Mouse (Mus musculus) kidney, postnatal 10 days (tissue): ENCODE data around the gene Mpv17.
A peak's percentile ranks its signal among the peaks of the same experiment; 100 is the strongest.

ENCODE experiments used
- DNase-seq: peaks from one replicate; pipeline ENCODE4 v3.0.0; 2021; ENCODE audit warnings: mixed read lengths

The Mpv17 gene

DNA sequence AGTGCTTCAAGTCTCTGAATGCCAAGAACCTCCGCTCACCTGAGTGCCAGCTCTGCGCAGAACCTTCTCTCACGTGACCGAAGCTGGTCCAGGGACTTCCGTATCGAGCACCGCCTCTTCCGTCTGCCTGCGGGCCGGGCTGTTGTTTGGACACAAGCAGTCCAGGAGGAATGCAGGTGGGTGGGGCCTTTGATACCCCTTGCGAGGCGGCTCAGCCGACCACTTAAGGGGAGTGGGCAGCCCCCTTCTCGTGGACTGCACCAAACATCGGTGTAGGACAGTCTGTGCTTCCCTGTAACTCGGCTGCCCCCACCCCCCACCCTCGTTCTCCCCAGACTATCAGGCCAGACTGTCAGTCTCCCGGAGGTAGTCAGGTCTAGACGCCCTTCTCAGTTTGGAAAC is at the start of gene Mpv17:
TSS of gene Mpv17 (minus strand) at position 100 of the 402 bp plus-strand sequence.
- DNase-seq: peak; percentile 91

DNA sequence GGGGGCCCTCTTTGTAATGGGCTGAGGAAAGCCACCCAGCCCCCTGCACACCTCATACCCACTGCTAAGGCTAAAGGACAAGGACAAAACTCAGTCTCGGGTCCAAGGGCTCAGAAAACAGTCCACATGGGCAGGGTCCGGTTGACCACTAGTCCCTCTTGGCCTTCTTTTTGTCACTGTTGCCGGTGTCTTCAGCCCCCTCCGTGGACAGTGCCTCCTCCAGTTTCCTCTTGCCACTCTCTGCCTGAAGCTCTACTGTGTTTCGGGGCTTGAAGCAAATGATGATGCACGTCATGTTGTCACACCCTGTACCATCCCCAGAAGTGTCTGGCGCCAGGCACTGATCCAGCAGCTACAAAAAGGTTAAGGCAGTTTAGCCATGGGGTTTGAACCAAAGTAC is 48.9 kb upstream of the Mpv17 start:
- no peak for DNase-seq

DNA sequence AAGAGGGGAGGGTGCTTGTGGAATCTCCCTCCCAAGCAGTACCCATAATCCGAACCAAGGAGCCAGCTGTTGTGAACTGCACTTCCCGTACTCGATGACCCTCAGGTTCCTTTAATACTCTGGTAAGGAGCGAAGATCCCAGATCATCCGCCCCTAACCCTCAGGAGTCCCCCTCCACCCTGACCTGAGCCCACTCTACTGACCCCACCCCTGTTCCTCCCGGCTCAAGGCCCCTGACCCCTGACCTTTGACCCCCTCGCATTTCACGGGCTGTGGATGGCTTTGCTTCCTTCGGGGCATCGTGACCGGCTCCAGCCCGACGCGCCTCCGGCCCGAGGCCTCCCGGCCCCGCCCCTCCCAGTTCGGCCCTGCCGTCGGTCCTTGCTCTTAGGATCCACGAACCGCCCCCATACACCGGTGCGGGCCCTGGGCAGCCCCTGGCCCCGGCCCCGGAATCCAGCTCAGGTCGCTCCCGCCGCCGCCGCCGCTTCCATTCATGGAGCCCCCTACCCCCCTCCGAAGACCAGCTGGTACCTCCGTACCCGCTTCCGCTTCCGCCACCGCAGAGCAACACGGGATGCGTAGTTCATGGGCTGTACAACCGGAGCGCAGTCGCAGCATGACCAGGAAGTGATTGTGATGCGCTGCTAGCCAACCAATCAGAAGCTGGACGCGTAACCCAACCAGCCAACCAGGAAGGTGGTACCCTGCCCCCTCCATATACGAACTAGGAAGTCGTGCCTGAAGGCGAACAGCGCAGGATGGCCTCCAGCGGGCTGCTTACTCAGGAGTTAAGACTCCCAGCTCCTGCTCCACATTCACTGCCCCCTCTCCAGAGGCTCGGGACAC is 47.9 kb upstream of the Mpv17 start, which contains the start of gene Zfp513:
TSS of gene Zfp513 (minus strand) at position 562 of the 849 bp plus-strand sequence.
- peak; percentile 96 for DNase-seq

DNA sequence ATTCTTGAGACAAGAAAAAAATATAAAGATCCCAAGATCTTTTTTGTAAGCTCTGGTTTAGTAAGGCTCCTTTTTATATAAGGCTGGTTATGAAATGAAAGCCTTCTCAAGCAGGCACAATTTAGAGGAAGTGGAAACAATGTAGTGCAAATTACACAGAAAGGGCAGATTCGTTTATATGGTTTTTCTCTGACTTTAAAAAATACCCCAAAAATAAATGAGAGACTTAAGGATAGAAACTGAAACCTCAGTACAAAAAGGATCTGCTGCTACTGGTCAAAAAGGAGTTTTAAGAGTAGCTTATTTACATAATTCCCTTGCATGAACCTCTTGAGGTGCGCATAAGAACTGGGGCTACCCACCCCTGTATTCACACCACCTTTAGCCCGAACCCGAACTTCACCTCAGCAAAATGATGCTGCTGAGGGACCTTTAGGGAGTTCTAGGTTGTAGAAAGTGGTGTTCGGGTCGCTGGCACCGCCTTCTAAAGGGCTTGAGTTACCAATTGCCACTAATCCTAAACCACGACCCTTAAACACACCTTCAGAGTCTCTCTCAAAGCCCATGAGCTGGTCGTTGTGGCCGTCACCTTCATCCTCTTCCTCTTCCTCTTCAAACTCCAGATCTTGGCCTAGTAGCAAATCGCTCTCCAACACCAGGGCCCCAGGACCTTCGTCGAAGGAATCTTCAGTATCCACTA is 47.1 kb upstream of the Mpv17 start:
- DNase-seq: no peak

DNA sequence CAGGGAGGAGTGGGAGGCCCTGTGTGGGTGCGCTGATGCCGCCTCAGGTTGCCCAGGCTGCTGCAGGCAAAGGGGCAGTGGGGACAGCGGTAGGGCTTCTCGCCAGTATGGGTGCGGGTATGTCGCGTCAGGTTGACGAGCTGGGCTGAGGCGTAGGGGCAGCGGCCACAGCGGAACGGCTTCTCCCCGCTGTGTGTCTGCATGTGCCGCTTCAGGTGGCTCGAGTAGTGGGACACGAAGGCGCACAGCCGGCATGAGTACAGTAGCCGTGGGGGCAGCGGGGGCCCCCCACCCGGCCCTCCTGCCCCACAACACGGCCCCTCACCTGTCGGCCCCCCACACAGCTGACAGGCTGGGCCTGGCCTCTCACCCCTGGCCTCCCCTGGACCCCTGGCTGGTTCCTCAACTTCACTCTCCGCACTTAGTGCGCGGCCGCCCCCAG is 46.3 kb upstream of the Mpv17 start:
- peak; percentile 47 for DNase-seq

DNA sequence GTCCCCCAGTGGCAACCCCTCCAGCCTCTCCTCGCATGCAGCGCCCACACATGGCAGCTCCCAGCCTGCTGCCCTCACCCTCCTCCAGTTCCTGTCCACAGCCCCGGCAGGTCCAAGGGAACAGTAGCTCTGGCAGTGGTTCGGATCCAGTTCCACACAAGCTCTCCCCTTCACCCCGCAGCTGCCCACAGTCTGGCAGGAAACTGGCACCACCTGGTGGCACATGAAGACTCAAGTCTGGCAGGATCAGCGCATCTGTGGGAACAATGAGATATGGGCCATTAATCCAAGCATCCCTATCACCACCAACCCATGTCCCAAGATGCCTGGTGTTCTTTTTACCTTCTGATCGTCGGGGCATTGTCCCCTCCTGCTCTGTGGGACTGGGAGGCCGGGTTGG is 45.8 kb upstream of the Mpv17 start:
- peak; percentile 44 for DNase-seq

DNA sequence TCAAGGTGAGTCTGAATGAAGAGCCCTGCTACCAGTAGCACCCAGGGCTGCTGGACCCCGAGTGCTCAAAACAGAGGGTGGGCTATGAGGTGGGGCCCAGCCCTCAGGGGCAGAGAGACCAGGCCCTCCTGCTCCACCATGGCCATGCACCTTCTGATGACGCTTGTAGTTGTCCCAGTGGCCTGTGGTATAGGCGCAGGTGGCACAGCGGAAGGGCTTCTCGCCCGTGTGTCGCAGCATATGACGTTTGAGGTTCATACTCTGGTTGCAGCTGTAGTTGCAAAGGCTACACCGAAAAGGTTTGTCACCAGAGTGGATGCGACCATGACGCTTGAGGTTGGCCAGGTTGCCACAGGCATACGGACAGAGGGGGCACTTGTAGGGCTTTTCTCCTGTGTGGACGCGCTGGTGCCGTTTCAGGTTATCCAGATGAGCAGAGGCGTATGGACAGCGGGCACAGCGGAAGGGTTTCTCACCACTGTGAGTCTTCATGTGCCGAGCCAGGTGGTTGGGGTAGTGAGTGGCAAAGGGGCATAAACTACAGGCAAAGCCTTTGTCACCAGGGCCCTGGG is 45.4 kb upstream of the Mpv17 start:
- DNase-seq: peak; percentile 21

DNA sequence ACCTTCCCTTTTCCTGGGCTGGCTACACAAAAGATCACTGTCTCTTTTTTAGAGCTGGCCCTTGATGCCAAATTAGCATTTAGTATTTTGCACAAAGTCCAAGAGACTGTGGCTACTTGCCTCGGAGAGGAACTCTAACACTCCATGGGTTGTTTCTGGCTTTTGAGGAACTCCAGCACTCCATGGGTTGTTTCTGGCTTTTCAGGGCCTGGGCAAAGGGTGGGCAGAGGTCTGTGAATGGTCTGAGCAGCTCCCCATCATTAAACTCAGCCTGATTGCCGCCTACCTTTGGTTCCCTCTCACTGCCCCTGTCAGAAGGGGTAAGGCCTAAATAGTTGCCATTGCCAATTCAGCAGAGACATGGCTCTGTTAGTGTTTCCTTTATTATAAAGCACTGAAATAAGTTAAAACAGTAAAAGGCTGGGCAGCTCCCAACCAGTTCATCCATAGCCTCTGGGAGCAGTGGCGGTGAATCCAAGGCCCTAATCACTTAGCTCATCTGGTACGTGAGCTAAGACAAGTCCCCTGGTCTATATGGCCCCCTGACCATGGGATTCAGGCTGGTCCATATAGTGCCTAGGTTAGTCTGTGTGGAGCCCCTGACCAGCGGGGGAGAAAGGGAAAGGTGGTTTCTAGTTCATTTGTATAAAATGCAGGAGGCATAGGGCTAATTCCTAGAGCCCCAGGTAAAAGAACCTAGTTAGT is 44.7 kb upstream of the Mpv17 start:
- DNase-seq: no peak

DNA sequence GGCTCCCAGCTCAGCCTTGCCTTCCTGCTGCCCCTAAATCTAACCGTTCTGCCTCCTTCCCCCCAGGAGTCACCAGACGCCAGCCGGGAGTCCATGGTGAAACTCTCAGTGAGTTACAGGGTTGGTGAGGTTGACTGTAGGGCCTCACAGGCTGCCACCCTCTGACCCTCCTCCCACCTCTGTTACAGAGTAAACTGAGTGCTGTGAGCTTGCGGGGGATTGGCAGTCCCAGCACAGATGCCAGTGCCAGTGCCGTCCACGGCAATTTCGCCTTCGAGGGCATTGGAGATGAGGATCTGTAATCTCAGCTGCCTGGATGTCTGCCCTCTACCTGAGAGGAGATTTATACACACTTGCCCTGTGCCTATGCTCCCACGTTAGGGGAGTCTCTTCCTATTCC is 44.1 kb upstream of the Mpv17 start:
- DNase-seq: peak; percentile 17

DNA sequence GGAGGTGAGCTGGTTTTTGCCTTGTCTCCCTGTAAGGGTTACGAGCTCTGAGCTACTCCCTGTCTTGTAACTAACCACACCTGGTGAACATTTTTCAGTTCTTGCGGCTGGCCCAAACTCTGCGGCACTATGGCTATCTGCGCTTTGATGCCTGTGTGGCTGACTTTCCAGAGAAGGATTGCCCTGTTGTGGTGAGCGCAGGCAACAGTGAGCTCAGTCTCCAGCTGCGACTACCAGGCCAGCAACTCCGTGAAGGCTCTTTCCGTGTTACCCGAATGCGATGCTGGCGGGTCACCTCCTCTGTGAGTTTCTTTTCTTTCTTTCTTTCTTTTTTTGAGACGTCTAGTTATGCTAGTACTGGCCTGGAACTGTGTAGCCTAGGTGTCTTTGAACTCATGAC is 43.0 kb upstream of the Mpv17 start:
- DNase-seq: no peak

DNA sequence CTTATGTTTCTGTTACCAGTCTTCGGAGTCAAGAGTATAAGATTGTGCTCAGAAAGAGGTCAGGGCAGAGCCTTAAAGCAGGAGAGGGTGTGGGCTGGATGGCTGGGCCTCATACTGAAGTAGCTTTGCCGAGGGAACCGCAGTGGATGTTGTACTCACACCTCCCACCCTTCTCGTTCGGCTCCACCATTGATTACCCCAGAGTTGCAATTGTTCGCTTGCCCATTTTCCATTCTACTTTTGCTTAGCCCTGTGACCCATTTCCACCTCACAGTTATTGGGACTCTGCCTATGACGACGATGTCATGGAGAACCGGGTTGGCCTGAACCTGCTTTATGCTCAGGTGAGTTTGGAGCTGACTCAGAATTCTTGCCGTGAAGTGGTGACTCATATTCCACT is 42.2 kb upstream of the Mpv17 start:
- DNase-seq: no peak

DNA sequence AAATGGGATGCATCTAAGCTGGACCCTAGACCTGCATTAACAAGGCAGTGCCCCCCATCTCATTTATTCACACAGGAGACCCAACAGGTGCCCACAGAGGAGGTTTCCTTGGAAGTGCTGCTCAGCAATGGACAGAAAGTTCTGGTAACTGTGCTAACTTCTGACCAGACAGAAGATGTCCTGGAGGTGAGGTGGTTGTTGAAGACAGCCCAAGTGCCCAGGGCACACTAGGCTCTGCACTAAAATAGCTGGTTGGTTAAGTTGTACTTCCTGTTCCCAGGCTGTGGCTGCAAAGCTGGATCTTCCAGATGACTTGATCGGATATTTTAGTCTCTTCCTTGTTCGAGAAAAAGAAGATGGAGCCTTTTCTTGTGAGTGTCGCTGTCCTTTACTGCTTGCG is 41.6 kb upstream of the Mpv17 start:
- DNase-seq: no peak

DNA sequence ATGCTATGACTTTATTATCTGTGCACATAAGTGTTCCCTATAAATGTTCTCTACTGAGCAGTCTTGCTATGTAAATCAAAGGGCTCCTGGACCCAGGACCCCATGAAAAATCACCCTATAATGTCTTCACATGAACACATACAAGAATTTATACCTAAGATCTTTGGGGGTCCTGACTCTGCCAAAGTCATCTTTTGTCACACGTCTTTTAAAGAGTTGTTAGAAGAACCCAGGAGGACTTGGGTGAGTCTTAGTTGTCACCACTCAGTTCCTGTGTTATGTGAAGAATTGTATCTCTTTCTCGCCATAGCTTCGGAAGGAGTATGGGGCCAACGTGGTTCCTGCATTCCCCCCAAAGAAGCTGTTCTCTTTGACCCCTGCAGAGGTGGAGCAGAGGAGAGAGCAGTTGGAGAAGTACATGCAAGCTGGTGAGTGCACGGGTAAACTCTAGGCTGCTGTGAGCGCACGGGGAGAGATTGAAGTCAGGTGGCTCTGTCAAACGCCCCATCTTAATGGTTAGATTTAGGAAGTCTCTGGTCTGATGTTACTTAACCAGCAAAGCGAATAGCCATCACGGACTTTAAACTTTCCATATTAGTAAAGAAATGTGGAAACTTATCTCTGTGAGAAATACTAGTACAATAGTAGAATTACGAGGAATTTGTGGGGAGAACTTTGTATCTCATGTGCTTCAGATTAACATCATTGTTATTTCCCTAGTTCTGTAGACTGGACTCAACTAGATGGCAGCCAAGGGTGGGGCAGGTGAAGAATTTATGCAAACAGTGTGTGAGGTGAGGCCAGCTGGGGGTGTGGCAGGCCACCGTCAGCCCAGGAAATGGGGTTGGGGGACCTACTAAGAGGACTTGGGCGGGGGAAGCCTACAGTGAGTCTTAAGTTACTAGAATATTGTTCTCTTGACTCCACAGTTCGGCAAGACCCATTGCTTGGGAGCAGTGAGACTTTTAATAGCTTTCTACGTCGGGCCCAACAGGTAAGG is 40.7 kb upstream of the Mpv17 start:
- no peak for DNase-seq

DNA sequence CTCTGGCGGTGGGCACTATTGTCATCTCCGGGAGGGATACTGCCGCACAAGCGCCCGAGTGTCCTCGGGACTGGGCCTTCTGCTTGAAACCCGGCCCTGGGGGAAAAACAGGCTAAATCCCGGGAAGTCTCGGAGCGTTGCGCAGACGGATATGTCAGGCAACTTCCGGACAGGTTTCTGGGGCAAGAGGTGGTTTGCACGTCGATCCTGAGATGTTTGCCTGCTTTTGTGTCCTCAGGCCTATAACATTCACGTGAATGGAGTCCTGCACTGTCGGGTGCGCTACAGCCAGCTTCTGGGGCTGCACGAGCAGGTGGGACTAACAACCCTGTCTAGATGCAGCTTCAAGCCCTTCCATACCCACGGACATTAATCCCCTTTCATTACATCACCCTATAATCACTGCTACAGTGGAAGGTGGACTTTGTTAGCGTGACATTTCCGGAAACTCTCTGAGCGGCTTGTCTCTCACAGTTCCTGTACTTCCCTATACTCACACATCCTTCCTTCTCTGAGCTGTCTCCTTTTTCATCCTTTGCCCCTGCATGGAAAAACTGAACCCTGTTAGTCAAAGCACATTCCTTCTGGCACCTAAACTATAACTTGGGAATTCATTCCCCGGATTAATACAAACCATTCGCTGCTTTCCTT is 39.7 kb upstream of the Mpv17 start:
- no peak for DNase-seq

DNA sequence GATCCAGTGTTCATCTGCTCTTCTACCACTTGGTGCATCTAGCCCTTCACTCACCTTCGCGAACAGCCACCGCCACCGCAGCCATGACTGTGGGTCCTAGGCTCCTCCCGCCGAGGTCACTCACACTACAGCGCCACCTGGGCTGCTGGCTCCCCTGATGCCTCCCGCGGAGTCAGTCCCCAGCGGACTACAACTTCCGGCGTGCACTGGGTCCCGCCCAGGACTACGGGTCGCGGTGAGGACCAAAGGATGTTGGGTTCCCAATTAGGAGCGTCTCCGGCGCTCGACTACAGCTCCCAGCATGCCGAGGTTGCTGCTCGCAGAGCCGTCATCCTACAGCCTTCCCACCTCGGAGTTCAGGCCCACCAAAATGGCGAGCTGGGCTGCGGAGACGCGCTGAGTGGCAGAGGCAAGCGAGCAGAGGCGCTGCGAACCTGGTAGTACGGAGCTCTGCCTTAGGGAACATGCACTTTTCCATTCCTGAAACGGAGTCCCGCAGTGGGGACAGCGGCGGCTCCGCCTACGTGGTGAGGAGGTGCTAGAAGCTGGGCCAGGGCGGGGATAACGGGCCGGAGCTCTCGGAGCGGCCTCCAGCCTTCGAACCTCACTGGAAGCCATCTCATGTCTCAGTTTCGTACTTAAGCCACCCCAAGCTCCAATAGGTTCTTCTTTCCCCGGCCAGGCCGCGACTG is 39.0 kb upstream of the Mpv17 start, which contains the start of the genes Snx17 and Eif2b4:
TSS of gene Snx17 (plus strand) at position 289 of the 692 bp plus-strand sequence.
TSS of gene Eif2b4 (minus strand) at position 492 of the 692 bp plus-strand sequence.
- DNase-seq: peak; percentile 99

DNA sequence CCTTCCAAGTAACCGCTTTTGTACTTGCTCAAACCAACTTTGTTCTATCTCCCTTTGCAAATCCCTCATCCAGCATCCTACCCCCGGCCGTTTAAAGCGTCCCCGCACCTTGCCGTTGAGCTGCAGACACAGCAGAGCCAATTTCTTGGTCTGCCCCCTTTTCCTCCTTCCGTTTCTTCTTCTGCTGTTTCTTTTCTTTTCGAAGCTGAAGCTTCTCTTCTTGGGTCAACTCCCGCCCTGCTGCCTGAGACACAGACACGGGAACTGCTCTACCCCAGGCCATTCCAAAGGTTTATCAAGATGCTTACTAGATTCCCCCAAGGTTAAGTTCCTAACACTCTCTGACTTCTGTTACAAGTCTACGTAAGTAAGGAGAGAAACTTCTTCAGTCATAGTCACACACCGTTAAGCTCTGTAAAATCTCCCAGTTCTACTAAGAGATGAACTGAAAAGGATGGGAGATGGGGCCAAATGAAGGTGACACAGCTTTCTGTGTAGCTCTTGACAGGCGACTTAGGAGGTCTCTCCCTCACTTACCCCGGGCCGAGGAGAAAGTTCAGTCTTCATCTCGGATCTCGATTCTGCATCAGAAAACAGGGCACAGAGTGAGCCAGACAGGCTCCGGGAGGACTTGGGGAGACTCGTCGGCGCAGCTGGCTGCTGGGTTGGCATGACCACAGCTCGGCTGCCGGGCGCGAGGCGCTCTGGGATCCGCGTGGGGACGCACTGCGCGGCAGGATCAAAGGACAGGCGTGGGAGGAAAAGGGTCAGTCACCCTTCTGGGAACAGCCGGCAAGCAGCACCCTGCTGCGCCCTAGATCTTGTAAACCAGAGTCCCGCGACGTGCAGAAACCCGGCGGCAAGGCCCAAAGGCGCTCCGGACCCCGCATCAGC is 38.2 kb upstream of the Mpv17 start:
- peak; percentile 84 for DNase-seq

DNA sequence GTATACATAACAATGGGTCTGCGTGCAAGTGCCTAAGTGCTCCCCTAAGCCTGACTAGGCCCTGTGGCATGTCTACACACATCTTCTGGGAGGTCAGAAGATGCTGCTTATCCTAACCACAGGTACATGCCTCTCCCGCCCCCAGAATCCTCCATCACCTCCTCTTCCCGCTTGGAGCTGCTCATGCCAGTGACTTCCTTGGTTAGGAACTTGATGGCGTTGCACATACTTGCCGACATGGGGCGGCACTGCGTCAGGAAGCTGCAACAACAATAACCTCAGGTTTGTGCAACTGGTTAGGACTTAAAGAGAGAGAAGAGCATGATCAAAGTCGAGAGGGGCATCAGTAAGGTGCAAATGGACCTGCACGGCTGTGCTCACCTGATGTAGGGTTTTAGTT is 36.1 kb upstream of the Mpv17 start:
- DNase-seq: no peak

DNA sequence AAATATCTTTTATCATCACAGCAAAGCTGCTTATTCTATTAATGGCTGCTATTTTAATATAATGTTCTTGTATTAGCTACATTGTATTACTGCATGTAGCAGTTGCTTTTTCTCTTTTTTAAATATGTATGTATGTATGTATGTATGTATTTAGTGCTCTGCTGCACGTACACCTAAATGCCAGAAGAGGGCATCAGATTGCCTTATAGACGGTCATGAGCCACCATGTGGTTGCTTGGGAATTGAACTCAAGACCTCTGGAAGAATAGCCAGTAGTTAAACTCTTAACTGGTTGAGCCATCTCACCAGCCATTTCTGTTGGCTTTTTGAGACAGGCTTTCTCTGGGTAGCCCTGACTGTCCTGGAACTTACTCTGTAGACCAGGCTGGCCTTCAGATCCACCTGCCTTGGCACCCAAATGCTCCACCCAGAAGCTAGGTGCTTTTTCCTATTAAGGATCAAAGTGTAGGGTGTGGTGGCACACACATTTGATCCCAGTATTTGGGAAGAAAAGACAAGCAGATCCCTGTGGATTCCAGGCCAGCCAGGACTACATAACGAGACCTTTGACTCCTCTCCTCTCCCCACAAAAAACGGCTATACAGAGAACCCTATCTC is 34.3 kb upstream of the Mpv17 start:
- no peak for DNase-seq

DNA sequence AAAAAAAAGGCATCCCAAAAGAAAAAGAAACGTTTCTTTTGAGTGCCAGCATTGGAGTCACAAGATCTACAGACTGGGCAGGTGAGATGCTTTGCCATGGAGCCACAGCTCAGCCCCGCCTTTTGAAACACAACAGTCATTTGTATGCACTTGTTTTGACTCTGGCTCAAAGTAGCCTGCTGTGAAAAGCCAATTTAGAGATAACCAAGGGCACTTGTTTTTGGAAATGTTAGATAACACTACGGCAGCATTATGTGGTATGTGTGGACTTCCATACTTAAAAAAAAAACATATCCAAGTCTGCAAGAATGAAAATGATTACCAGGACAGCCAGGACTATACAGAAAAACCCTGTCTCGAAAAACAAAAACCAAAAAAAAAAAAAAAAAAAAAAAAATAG is 29.6 kb upstream of the Mpv17 start:
- no peak for DNase-seq
